22 mouse cellular contexts compared by ENCODE assay signal in genomic region chr10:105405856-105406527, GRCm38 (mm10).
DNase-seq lines count a peak whose midpoint lies in the region; ATAC-seq lines count a peak whose summit lies in the region.
"Had no signal": no experiment of that assay in that cellular context is flagged by ENCODE, and none has a peak within 500 bp of the region (broad histone marks: within the 10 kb centered on the region; RNA-seq: fewer than 3 reads in every experiment).

No protein-coding gene starts in this region.

- no peaks in the 10 kb centered on the region for H3K36me3 ChIP-seq in liver, embryonic 13.5 days
- no peaks in the 10 kb centered on the region for H3K36me3 ChIP-seq in liver, embryonic 11.5 days (ENCODE audit: control insufficient read depth, insufficient read depth, low read length)
- no peaks in the 10 kb centered on the region for H3K36me3 ChIP-seq in liver, embryonic 15.5 days (replicated peaks)
- no peaks in the 10 kb centered on the region for H3K36me3 ChIP-seq in liver, embryonic 16.5 days (ENCODE audit: control insufficient read depth, insufficient read depth)
- H3K36me3 ChIP-seq: embryonic facial prominence, embryonic 15.5 days; forebrain, embryonic 10.5 days; forebrain, embryonic 12.5 days had no signal

- no peaks in the 10 kb centered on the region for H3K9me3 ChIP-seq in liver, embryonic 13.5 days (replicated peaks)
- no peaks in the 10 kb centered on the region for H3K9me3 ChIP-seq in liver, embryonic 11.5 days (ENCODE audit: control insufficient read depth, low read length)
- H3K9me3 ChIP-seq in liver, embryonic 15.5 days (replicated peaks), result no peaks in the 10 kb centered on the region
- H3K9me3 ChIP-seq in liver, embryonic 16.5 days (replicated peaks; ENCODE audit: control insufficient read depth, low read length), result no peaks in the 10 kb centered on the region
- H3K9me3 ChIP-seq: embryonic facial prominence, embryonic 13.5 days; embryonic facial prominence, embryonic 15.5 days; forebrain, embryonic 10.5 days; forebrain, embryonic 12.5 days had no signal

- ATAC-seq in liver, embryonic 13.5 days (ENCODE audit: low read depth), result peak; percentile 75; the same call in 1 of the 2 replicates
- no peak; the same call in 1 of the 2 replicates for ATAC-seq in liver, embryonic 11.5 days (replicated peaks; ENCODE audit: low FRiP score)
- ATAC-seq in liver, embryonic 15.5 days (ENCODE audit: insufficient read depth), result peak; percentile 50; the same call in 1 of the 2 replicates
- peak; percentile 56; the same call in 1 of the 2 replicates for ATAC-seq in liver, embryonic 16.5 days (ENCODE audit: low read depth)
- ATAC-seq: forebrain, embryonic 14.5 days; forebrain, embryonic 16.5 days had no signal

- 53% methylated on average over 4 of the region's 4 CpGs for WGBS in liver, embryonic 13.5 days (ENCODE audit: insufficient replicate concordance)
- 73% methylated on average over 4 of the region's 4 CpGs for WGBS in liver, embryonic 11.5 days
- 52% methylated on average over 4 of the region's 4 CpGs for WGBS in liver, embryonic 15.5 days (ENCODE audit: insufficient replicate concordance)
- 54% methylated on average over 4 of the region's 4 CpGs for WGBS in liver, embryonic 16.5 days (ENCODE audit: insufficient replicate concordance)

- no peak overlapping the region for H3K27ac ChIP-seq in liver, embryonic 13.5 days
- H3K27ac ChIP-seq in liver, embryonic 11.5 days (ENCODE audit: low read depth, low read length), result no peak overlapping the region
- H3K27ac ChIP-seq in liver, embryonic 15.5 days (replicated peaks), result no peak overlapping the region
- H3K27ac ChIP-seq in liver, embryonic 16.5 days (ENCODE audit: low read length), result no peak overlapping the region
- H3K27ac ChIP-seq: embryonic facial prominence, embryonic 13.5 days; embryonic facial prominence, embryonic 15.5 days; forebrain, embryonic 10.5 days; forebrain, embryonic 12.5 days had no signal

- no peaks in the 10 kb centered on the region for H3K27me3 ChIP-seq in liver, embryonic 13.5 days
- no peaks in the 10 kb centered on the region for H3K27me3 ChIP-seq in liver, embryonic 11.5 days (replicated peaks; ENCODE audit: control insufficient read depth, insufficient read depth, low read length)
- H3K27me3 ChIP-seq in liver, embryonic 15.5 days, result no peaks in the 10 kb centered on the region
- no peaks in the 10 kb centered on the region for H3K27me3 ChIP-seq in liver, embryonic 16.5 days (ENCODE audit: control insufficient read depth, insufficient read depth, low read depth, low read length)
- H3K27me3 ChIP-seq: embryonic facial prominence, embryonic 13.5 days; embryonic facial prominence, embryonic 15.5 days; forebrain, embryonic 12.5 days had no signal

- H3K4me1 ChIP-seq in liver, embryonic 13.5 days (replicated peaks), result peaks cover 7% of the 10 kb centered on the region; the same call in 1 of the 2 replicates
- H3K4me1 ChIP-seq in liver, embryonic 11.5 days (replicated peaks; ENCODE audit: control insufficient read depth, insufficient read depth, low read length), result no peaks in the 10 kb centered on the region
- H3K4me1 ChIP-seq in liver, embryonic 15.5 days (replicated peaks), result no peaks in the 10 kb centered on the region; the same call in 1 of the 2 replicates
- H3K4me1 ChIP-seq in liver, embryonic 16.5 days (ENCODE audit: control insufficient read depth, low read depth, low read length), result no peaks in the 10 kb centered on the region
- H3K4me1 ChIP-seq: forebrain, embryonic 10.5 days had no signal

- H3K4me3 ChIP-seq in liver, embryonic 13.5 days (replicated peaks), result no peak overlapping the region
- no peak overlapping the region for H3K4me3 ChIP-seq in liver, embryonic 11.5 days (ENCODE audit: low read depth, low read length)
- no peak overlapping the region for H3K4me3 ChIP-seq in liver, embryonic 15.5 days (replicated peaks)
- H3K4me3 ChIP-seq in liver, embryonic 16.5 days (ENCODE audit: low read depth, low read length), result no peak overlapping the region
- H3K4me3 ChIP-seq: embryonic facial prominence, embryonic 13.5 days; embryonic facial prominence, embryonic 15.5 days; erythroblast, embryonic 14.5 days; forebrain, embryonic 10.5 days; forebrain, embryonic 12.5 days had no signal

- no peak overlapping the region for H3K4me2 ChIP-seq in liver, embryonic 13.5 days
- no peak overlapping the region for H3K4me2 ChIP-seq in liver, embryonic 11.5 days
- H3K4me2 ChIP-seq in liver, embryonic 15.5 days, result no peak overlapping the region
- H3K4me2 ChIP-seq in liver, embryonic 16.5 days (ENCODE audit: low read depth, low read length), result no peak overlapping the region
- H3K4me2 ChIP-seq: embryonic facial prominence, embryonic 13.5 days; embryonic facial prominence, embryonic 15.5 days; forebrain, embryonic 12.5 days had no signal

- DNase-seq in liver, embryonic 13.5 days, result no peak
- no peak for DNase-seq in liver, embryonic 11.5 days (ENCODE audit: low spot score)
- no peak for DNase-seq in testis, postnatal 14 days (ENCODE audit: low spot score)
- DNase-seq: adrenal gland, adult 2 months; adrenal gland, postnatal 10 days; adrenal gland, postnatal 25 days; cerebellum, adult 11 months; cerebellum, adult 18-20 months; cerebellum, adult 8-10 months; cerebellum, adult 9-11 months; cerebellum, postnatal 14 days; cerebellum, postnatal 36 days; embryo, embryonic 11 days had no signal

- H3K9ac ChIP-seq in liver, embryonic 13.5 days, result no peak overlapping the region
- H3K9ac ChIP-seq in liver, embryonic 11.5 days (ENCODE audit: low read depth, low read length), result no peak overlapping the region
- no peak overlapping the region for H3K9ac ChIP-seq in liver, embryonic 15.5 days
- no peak overlapping the region for H3K9ac ChIP-seq in liver, embryonic 16.5 days (ENCODE audit: low read depth, low read length)
- H3K9ac ChIP-seq: embryonic facial prominence, embryonic 13.5 days; embryonic facial prominence, embryonic 15.5 days; forebrain, embryonic 12.5 days had no signal
